Mouse (Mus musculus): ENCODE results near the gene Rala. TPM values are rescaled to one million over a fixed set of nuclear protein-coding genes. Genes with fewer than 3 reads are reported as not detected.

Rala gene
- polyA plus RNA-seq, 1 experiment, result 41.3 TPM

DNA sequence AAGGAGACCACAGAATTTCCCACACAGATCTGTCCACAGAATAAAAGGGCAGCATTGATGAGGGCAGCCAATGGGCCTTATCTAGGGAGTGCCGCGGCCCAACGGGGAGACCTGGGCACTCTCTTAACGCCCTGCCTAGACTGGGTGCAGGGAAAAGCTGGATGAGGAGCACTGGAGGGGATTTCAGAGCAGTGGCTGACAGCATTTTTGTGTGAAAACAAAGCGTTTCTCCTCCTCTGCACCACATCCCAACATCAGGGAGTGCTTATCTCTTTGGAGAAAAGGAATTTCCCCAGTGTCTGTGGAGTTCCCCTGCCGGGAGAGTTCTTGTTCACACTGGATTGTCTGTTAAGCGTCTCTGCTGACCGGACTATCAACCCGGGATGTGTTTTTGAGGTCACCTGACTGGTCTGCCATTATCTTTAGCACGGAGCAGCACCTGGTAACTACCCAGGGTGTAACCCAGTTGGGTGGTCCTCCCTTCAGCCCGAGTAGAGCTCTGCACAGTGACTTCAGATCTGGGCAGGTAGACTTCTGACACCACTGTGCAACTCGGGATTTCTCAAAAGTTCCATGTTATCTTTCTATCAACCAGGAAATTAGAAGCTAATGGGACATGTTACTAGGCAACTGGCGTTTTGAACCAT, 88.4 kb downstream of the Rala start:
- Histone ChIP-seq H3K79me2 (ENCODE audit: control insufficient read depth, insufficient read depth) (no peaks in the 10 kb centered on the region), H3K27me3 (ENCODE audit: control insufficient read depth, insufficient read depth, insufficient read length) (no peaks in the 10 kb centered on the region), H3K36me3 (ENCODE audit: control insufficient read depth, insufficient read depth) (no peaks in the 10 kb centered on the region), H3K4me3 (no peak overlapping the region), H3ac (ENCODE audit: control insufficient read depth, insufficient read length) (no peak overlapping the region), H3K4me2 (ENCODE audit: low read depth) (no peak overlapping the region)
- TF ChIP-seq E2F4 (IDR thresholded peaks at IDR 0.05; ENCODE audit: insufficient read depth) (no peak), POLR2A (IDR thresholded peaks at IDR 0.05; ENCODE audit: insufficient read length, low read depth) (no peak), USF1 (IDR thresholded peaks at IDR 0.05; ENCODE audit: low read depth) (no peak), POLR2AphosphoS2 (IDR thresholded peaks at IDR 0.05; ENCODE audit: insufficient read length, low read depth) (no peak), MYOD1 (IDR thresholded peaks at IDR 0.05; ENCODE audit: control insufficient read depth in 1 of 3, insufficient read length in 2 of 3, low read depth in 2 of 3) (no peak), REST (IDR thresholded peaks at IDR 0.05; ENCODE audit: insufficient read depth, insufficient read length) (no peak), CEBPB (IDR thresholded peaks at IDR 0.05; ENCODE audit: insufficient read depth, poor library complexity, severe bottlenecking) (no peak), SRF (IDR thresholded peaks at IDR 0.05; ENCODE audit: control insufficient read depth, insufficient read length, low read depth) (no peak), TCF12 (IDR thresholded peaks at IDR 0.05; ENCODE audit: insufficient read depth, poor library complexity, severe bottlenecking) (no peak), MYOG (IDR thresholded peaks at IDR 0.05; ENCODE audit: control insufficient read depth in 1 of 3, insufficient read depth in 1 of 3, insufficient read length in 2 of 3, low read depth in 2 of 3) (no peak), MAX (IDR thresholded peaks at IDR 0.05; ENCODE audit: low read depth) (no peak), TCF3 (IDR thresholded peaks at IDR 0.05; ENCODE audit: insufficient read length, low read depth) (no peak)

DNA sequence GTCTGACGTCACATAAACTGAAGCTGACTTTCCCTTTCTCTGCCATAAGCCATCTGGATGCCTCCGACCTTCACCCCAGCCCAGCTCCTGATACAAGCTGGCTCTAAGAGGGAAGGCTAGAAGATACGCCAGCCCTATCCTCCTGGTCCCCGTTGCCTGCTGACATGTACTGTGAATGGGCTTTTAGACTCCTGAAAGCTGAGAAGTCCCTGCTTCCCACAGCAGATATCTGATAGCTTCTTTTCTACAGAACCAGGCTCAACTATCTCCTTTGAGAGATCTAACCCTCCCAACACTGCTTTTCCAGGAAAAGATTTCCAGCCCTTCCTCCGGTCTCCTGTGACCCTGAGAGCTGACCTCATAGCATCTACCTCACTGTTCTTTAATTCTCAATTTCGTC, 89.3 kb downstream of the Rala start:
- no peak for TF ChIP-seq POLR2A (IDR thresholded peaks at IDR 0.05; ENCODE audit: insufficient read length, low read depth)
- TF ChIP-seq MYOD1 (IDR thresholded peaks at IDR 0.05; ENCODE audit: control insufficient read depth in 1 of 3, insufficient read length in 2 of 3, low read depth in 2 of 3), result no peak
- no peak for TF ChIP-seq E2F4 (IDR thresholded peaks at IDR 0.05; ENCODE audit: insufficient read depth)
- no peak for TF ChIP-seq MAX (IDR thresholded peaks at IDR 0.05; ENCODE audit: low read depth)
- no peak for TF ChIP-seq TCF3 (IDR thresholded peaks at IDR 0.05; ENCODE audit: insufficient read length, low read depth)
- no peak for TF ChIP-seq SRF (IDR thresholded peaks at IDR 0.05; ENCODE audit: control insufficient read depth, insufficient read length, low read depth)
- TF ChIP-seq TCF12 (IDR thresholded peaks at IDR 0.05; ENCODE audit: insufficient read depth, poor library complexity, severe bottlenecking), result no peak
- no peak for TF ChIP-seq REST (IDR thresholded peaks at IDR 0.05; ENCODE audit: insufficient read depth, insufficient read length)
- TF ChIP-seq CEBPB (IDR thresholded peaks at IDR 0.05; ENCODE audit: insufficient read depth, poor library complexity, severe bottlenecking), result no peak
- no peak for TF ChIP-seq USF1 (IDR thresholded peaks at IDR 0.05; ENCODE audit: low read depth)
- TF ChIP-seq POLR2AphosphoS2 (IDR thresholded peaks at IDR 0.05; ENCODE audit: insufficient read length, low read depth), result no peak
- TF ChIP-seq MYOG (IDR thresholded peaks at IDR 0.05; ENCODE audit: control insufficient read depth in 1 of 3, insufficient read depth in 1 of 3, insufficient read length in 2 of 3, low read depth in 2 of 3), result no peak
- H3K27me3 ChIP-seq (ENCODE audit: control insufficient read depth, insufficient read depth, insufficient read length), result no peaks in the 10 kb centered on the region

DNA sequence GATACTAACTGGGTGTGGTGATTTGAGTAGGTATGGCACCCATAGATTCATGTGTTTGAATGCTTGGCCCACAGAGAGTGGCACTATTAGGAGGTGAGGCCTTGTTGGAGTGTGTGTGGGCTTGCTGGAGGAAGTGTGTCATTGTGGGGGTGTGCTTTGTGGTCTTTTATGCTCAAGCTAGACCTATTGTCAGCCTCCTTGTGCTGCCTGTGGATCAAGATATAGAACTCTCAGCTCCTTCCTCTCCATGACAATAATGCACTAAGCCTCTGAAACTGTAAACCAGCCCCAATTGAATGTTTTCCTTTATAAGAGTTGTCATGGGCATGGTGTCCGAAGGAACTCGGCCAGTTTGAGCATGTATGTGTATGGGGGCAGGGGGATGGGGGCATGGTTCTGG, 100.7 kb downstream of the Rala start:
- H3ac ChIP-seq (ENCODE audit: control insufficient read depth, insufficient read length), result no peak overlapping the region
- no peaks in the 10 kb centered on the region for H3K27me3 ChIP-seq (ENCODE audit: control insufficient read depth, insufficient read depth, insufficient read length)
- H3K79me2 ChIP-seq (ENCODE audit: control insufficient read depth, insufficient read depth), result no peaks in the 10 kb centered on the region
- H3K4me3 ChIP-seq, result no peak overlapping the region
- H3K36me3 ChIP-seq (ENCODE audit: control insufficient read depth, insufficient read depth), result no peaks in the 10 kb centered on the region
- TF ChIP-seq CEBPB (IDR thresholded peaks at IDR 0.05; ENCODE audit: insufficient read depth, poor library complexity, severe bottlenecking), result no peak
- TF ChIP-seq USF1 (IDR thresholded peaks at IDR 0.05; ENCODE audit: low read depth), result no peak
- TF ChIP-seq E2F4 (IDR thresholded peaks at IDR 0.05; ENCODE audit: insufficient read depth), result no peak
- no peak for TF ChIP-seq POLR2AphosphoS2 (IDR thresholded peaks at IDR 0.05; ENCODE audit: insufficient read length, low read depth)
- TF ChIP-seq POLR2A (IDR thresholded peaks at IDR 0.05; ENCODE audit: insufficient read length, low read depth), result no peak
- no peak for TF ChIP-seq MYOD1 (IDR thresholded peaks at IDR 0.05; ENCODE audit: control insufficient read depth in 1 of 3, insufficient read length in 2 of 3, low read depth in 2 of 3)
- no peak for TF ChIP-seq TCF3 (IDR thresholded peaks at IDR 0.05; ENCODE audit: insufficient read length, low read depth)
- no peak for TF ChIP-seq TCF12 (IDR thresholded peaks at IDR 0.05; ENCODE audit: insufficient read depth, poor library complexity, severe bottlenecking)
- no peak for TF ChIP-seq REST (IDR thresholded peaks at IDR 0.05; ENCODE audit: insufficient read depth, insufficient read length)
- no peak for TF ChIP-seq SRF (IDR thresholded peaks at IDR 0.05; ENCODE audit: control insufficient read depth, insufficient read length, low read depth)
- no peak for TF ChIP-seq MYOG (IDR thresholded peaks at IDR 0.05; ENCODE audit: control insufficient read depth in 1 of 3, insufficient read depth in 1 of 3, insufficient read length in 2 of 3, low read depth in 2 of 3)
- no peak for TF ChIP-seq MAX (IDR thresholded peaks at IDR 0.05; ENCODE audit: low read depth)
- H3K4me2 ChIP-seq (ENCODE audit: low read depth), result no peak overlapping the region

More for the DNA sequence above, 89.3 kb downstream of the Rala start:
- H3K36me3 ChIP-seq (ENCODE audit: control insufficient read depth, insufficient read depth), result no peaks in the 10 kb centered on the region
- no peak overlapping the region for H3K4me2 ChIP-seq (ENCODE audit: low read depth)
- no peak overlapping the region for H3ac ChIP-seq (ENCODE audit: control insufficient read depth, insufficient read length)
- H3K79me2 ChIP-seq (ENCODE audit: control insufficient read depth, insufficient read depth), result no peaks in the 10 kb centered on the region
- H3K4me3 ChIP-seq, result no peak overlapping the region

GRCm38 (mm10) chr13:17842756-17843155, 101.3 kb downstream of the Rala start:
- Histone ChIP-seq H3K4me2 (ENCODE audit: low read depth) (no peak overlapping the region), H3K4me3 (no peak overlapping the region), H3K79me2 (ENCODE audit: control insufficient read depth, insufficient read depth) (no peaks in the 10 kb centered on the region), H3K36me3 (ENCODE audit: control insufficient read depth, insufficient read depth) (no peaks in the 10 kb centered on the region), H3ac (ENCODE audit: control insufficient read depth, insufficient read length) (no peak overlapping the region), H3K27me3 (ENCODE audit: control insufficient read depth, insufficient read depth, insufficient read length) (no peaks in the 10 kb centered on the region)
- TF ChIP-seq TCF3 (IDR thresholded peaks at IDR 0.05; ENCODE audit: insufficient read length, low read depth) (no peak), MYOG (IDR thresholded peaks at IDR 0.05; ENCODE audit: control insufficient read depth in 1 of 3, insufficient read depth in 1 of 3, insufficient read length in 2 of 3, low read depth in 2 of 3) (no peak), E2F4 (IDR thresholded peaks at IDR 0.05; ENCODE audit: insufficient read depth) (no peak), MYOD1 (IDR thresholded peaks at IDR 0.05; ENCODE audit: control insufficient read depth in 1 of 3, insufficient read length in 2 of 3, low read depth in 2 of 3) (no peak), TCF12 (IDR thresholded peaks at IDR 0.05; ENCODE audit: insufficient read depth, poor library complexity, severe bottlenecking) (no peak), MAX (IDR thresholded peaks at IDR 0.05; ENCODE audit: low read depth) (no peak), POLR2AphosphoS2 (IDR thresholded peaks at IDR 0.05; ENCODE audit: insufficient read length, low read depth) (no peak), REST (IDR thresholded peaks at IDR 0.05; ENCODE audit: insufficient read depth, insufficient read length) (no peak), USF1 (IDR thresholded peaks at IDR 0.05; ENCODE audit: low read depth) (no peak), CEBPB (IDR thresholded peaks at IDR 0.05; ENCODE audit: insufficient read depth, poor library complexity, severe bottlenecking) (no peak)

All from myocyte (in vitro differentiated cells).